Mouse (Mus musculus) heart, embryonic 15.5 days (tissue): ENCODE measurements around the gene St3gal5. TPM values are rescaled to one million over a fixed set of nuclear protein-coding genes. Genes with fewer than 3 reads are reported as not detected.
A peak's percentile ranks its signal among the peaks of the same experiment; 100 is the strongest.

Experiments used
- ATAC-seq: fragments of 200-750 bp; cut with Nextera tagmentation; replicated peaks from 2 replicates; pipeline ENCODE4 v1.8.0; 2017; ENCODE audit warnings: low read depth, moderate TSS enrichment; ENCODE audit not compliant: insufficient number of reproducible peaks, insufficient read depth, low FRiP score
- H3K27ac ChIP-seq: fragments of 300-500 bp; sonication (generic); 2 replicates; pipeline ENCODE4 v1.5.1; 2015; ENCODE audit warnings: mild to moderate bottlenecking, inconsistent platforms
- H3K27me3 ChIP-seq: fragments of 300-500 bp; sonication (generic); 2 replicates; pipeline ENCODE4 v1.6.1; 2015; ENCODE audit warnings: inconsistent platforms
- H3K36me3 ChIP-seq: fragments of 300-500 bp; sonication (generic); 2 replicates; pipeline ENCODE4 v1.6.1; 2015; ENCODE audit warnings: mild to moderate bottlenecking, inconsistent platforms
- H3K4me1 ChIP-seq: fragments of 300-500 bp; sonication (generic); replicated peaks from 2 replicates; pipeline ENCODE4 v1.6.1; 2015; ENCODE audit warnings: inconsistent platforms
- H3K4me2 ChIP-seq: fragments of 300-500 bp; sonication (generic); 2 replicates; pipeline ENCODE4 v1.6.1; 2015; ENCODE audit warnings: inconsistent platforms, mild to moderate bottlenecking, moderate library complexity
- H3K4me3 ChIP-seq: fragments of 300-500 bp; sonication (generic); 2 replicates; pipeline ENCODE4 v1.5.1; 2015; ENCODE audit warnings: mild to moderate bottlenecking, inconsistent platforms
- H3K9ac ChIP-seq: fragments of 300-500 bp; sonication (generic); 2 replicates; pipeline ENCODE4 v1.6.1; 2015; ENCODE audit warnings: mild to moderate bottlenecking, inconsistent platforms
- H3K9me3 ChIP-seq: fragments of 300-500 bp; sonication (generic); replicated peaks from 2 replicates; pipeline ENCODE4 v1.6.1; 2016; ENCODE audit warnings: inconsistent platforms
- WGBS: fragments of 180-500 bp; shearing (Covaris S2); methylation state at CpG from one replicate; pipeline ENCODE4 v1.1.7; 2015; ENCODE audit warnings: mixed read lengths; 5-methylcytosine and 5-hydroxymethylcytosine counted together
- polyA plus RNA-seq: library from polyadenylated mRNA; unstranded; fragments of >200 nt; fragmentation: Nextera tagmentation; extraction: Ambion mirVana; gene quantifications from 2 replicates; pipeline ENCODE4 v1.2.1, GENCODE M21; 2015

Gene St3gal5
- polyA plus RNA-seq, 1 experiment from 2014 or later: 43.3 TPM

- WGBS: 4% methylated on average over 15 of the region's 15 CpGs
- H3K4me1 ChIP-seq: peaks cover 56% of the 10 kb centered on the region
Measured at GRCm38 (mm10) chr6:72098021-72098655, 746 bp downstream of the St3gal5 start.

GRCm38 (mm10) chr6:72098691-72099090 is 1.3 kb downstream of the St3gal5 start:
- ATAC-seq: no peak
- H3K27ac ChIP-seq: 0 out of 2 replicates have a peak overlapping the region, but pooled peaks have one; percentile 22
- H3K4me2 ChIP-seq: peak overlapping the region; percentile 95
- no peaks in the 10 kb centered on the region for H3K9me3 ChIP-seq
- peaks cover 56% of the 10 kb centered on the region for H3K4me1 ChIP-seq
- no peaks in the 10 kb centered on the region for H3K36me3 ChIP-seq
- peak overlapping the region; percentile 80 for H3K4me3 ChIP-seq
- WGBS: 33% methylated on average over 2 of the region's 2 CpGs
- H3K9ac ChIP-seq: no peak overlapping the region
- H3K27me3 ChIP-seq: no peaks in the 10 kb centered on the region

More at GRCm38 (mm10) chr6:72098021-72098655, 746 bp downstream of the St3gal5 start:
- Histone ChIP-seq H3K27me3 (no peaks in the 10 kb centered on the region), H3K27ac (peak overlapping the region; percentile 84), H3K36me3 (no peaks in the 10 kb centered on the region), H3K9ac (peak overlapping the region; percentile 83), H3K4me3 (peak overlapping the region; percentile 80), H3K4me2 (peak overlapping the region; percentile 95), H3K9me3 (no peaks in the 10 kb centered on the region)
- ATAC-seq: no peak

DNA sequence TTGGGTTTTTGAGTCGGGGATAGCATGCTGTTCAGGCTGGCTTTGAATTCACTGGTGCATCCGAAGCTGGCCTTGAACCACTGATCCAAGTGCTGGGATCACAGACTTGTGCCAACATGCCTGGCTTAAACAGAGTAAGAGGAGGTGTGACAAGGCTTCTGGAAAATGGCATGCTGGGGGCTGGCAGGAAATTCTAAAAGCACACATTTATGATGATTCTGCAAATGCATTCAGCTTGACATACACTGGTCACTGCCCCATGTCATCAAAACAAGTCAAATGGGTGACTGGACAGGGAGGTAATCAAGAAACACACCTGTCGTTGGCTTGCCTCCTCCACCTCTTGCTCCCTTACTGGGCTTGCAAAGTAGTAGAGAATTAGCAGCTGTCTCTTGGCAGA is 1.9 kb downstream of the St3gal5 start:
- Histone ChIP-seq H3K9me3 (no peaks in the 10 kb centered on the region), H3K4me3 (peak overlapping the region; percentile 80), H3K4me2 (peak overlapping the region; percentile 95), H3K9ac (no peak overlapping the region), H3K36me3 (no peaks in the 10 kb centered on the region), H3K27me3 (no peaks in the 10 kb centered on the region), H3K27ac (no peak overlapping the region), H3K4me1 (peaks cover 56% of the 10 kb centered on the region)
- 70% methylated on average over 3 of the region's 3 CpGs for whole genome bisulfite sequencing
- ATAC-seq: no peak

- H3K27ac ChIP-seq: no peak overlapping the region
- no peaks in the 10 kb centered on the region for H3K36me3 ChIP-seq
- H3K9ac ChIP-seq: no peak overlapping the region
- peaks cover 56% of the 10 kb centered on the region for H3K4me1 ChIP-seq
- 85% methylated on average over 5 of the region's 5 CpGs for WGBS
- H3K9me3 ChIP-seq: no peaks in the 10 kb centered on the region
- no peak overlapping the region; the same call in 1 of the 2 replicates for H3K4me2 ChIP-seq
- H3K4me3 ChIP-seq: no peak overlapping the region
- H3K27me3 ChIP-seq: no peaks in the 10 kb centered on the region
- no peak for ATAC-seq
Measured at GRCm38 (mm10) chr6:72100171-72100570, 2.8 kb downstream of the St3gal5 start.

DNA sequence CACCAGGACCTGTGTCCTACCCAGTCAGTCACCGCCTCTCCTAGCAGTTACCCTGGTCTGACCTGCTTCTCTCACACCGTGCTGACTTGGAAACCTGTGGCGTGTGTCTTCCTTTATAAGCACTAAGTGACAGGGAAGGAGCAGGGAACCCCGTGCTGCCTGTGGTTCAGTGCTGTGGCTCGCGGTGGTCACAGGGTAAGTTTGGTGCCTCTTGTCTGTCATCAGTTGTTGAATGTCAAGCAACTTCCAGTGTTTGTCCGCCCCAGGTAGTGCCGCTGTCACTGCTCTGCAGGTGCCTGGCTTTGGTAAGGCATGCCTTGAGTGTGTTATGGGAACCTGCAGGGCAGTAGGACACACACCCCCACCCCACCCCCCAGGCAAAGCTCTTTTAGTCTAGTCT is 3.5 kb downstream of the St3gal5 start:
- H3K27ac ChIP-seq: no peak overlapping the region
- H3K4me1 ChIP-seq: peaks cover 50% of the 10 kb centered on the region
- H3K9ac ChIP-seq: no peak overlapping the region
- ATAC-seq: no peak
- no peaks in the 10 kb centered on the region for H3K36me3 ChIP-seq
- no peak overlapping the region for H3K4me2 ChIP-seq
- no peaks in the 10 kb centered on the region for H3K27me3 ChIP-seq
- H3K4me3 ChIP-seq: no peak overlapping the region
- 47% methylated on average over 8 of the region's 8 CpGs for WGBS
- no peaks in the 10 kb centered on the region for H3K9me3 ChIP-seq

DNA sequence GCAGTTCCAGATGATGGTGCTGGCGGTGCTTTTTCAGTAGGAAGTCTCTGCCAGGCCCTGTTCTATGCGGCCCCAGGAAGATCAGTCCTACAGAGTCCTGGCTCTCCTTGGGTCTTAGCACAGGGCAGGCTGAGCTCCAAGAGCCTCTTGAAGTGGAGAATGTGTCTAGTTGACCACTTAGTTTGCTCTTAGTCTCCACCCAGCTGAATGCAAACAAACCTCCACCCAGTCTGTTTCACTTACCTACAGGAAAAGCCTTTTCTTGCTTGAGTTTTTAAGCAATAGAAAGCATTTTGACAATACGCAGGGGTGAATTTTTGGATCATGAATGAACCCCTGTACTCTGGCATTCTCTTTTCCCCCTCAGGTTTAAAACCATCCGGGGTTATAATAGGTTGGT is 4.0 kb downstream of the St3gal5 start:
- Histone ChIP-seq H3K4me2 (no peak overlapping the region), H3K9me3 (no peaks in the 10 kb centered on the region), H3K36me3 (no peaks in the 10 kb centered on the region), H3K4me1 (peaks cover 47% of the 10 kb centered on the region), H3K27ac (no peak overlapping the region), H3K9ac (no peak overlapping the region), H3K27me3 (no peaks in the 10 kb centered on the region), H3K4me3 (no peak overlapping the region)
- ATAC-seq: no peak
- WGBS: 59% methylated on average over 4 of the region's 4 CpGs

DNA sequence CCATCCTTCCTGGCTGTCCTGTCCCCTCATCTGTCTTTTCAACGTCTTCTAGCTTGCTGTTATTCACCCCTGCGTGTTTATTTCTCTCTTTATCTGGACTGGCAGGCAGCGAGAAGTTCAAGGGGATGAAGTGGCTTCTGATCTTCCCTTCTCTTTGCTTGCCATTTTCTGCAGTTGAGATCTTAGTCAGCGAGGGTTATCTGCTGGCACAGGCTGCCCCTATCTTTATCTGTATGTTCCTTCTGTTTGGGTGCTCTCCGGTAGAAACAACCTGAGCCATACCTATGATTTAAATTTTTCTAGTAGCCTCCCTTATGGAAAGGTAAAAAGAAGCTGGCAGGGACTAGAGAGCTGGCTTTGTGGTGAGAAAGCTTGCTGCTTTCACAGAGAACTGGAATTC is 4.7 kb downstream of the St3gal5 start:
- Histone ChIP-seq H3K4me3 (no peak overlapping the region), H3K9me3 (no peaks in the 10 kb centered on the region), H3K27me3 (no peaks in the 10 kb centered on the region), H3K4me1 (peaks cover 44% of the 10 kb centered on the region), H3K27ac (no peak overlapping the region), H3K9ac (no peak overlapping the region), H3K36me3 (no peaks in the 10 kb centered on the region), H3K4me2 (no peak overlapping the region)
- 35% methylated on average over 5 of the region's 5 CpGs for WGBS
- no peak for ATAC-seq

- Histone ChIP-seq H3K9ac (no peak overlapping the region), H3K27me3 (no peaks in the 10 kb centered on the region), H3K4me3 (no peak overlapping the region), H3K9me3 (no peaks in the 10 kb centered on the region), H3K4me2 (no peak overlapping the region), H3K27ac (no peak overlapping the region), H3K4me1 (peaks cover 47% of the 10 kb centered on the region), H3K36me3 (no peaks in the 10 kb centered on the region)
- WGBS: 48% methylated on average over 7 of the region's 7 CpGs
- ATAC-seq: no peak
Measured at GRCm38 (mm10) chr6:72104534-72104933, 7.1 kb downstream of the St3gal5 start.

- Histone ChIP-seq H3K36me3 (no peaks in the 10 kb centered on the region), H3K27ac (no peak overlapping the region), H3K9me3 (no peaks in the 10 kb centered on the region), H3K9ac (no peak overlapping the region), H3K4me2 (no peak overlapping the region), H3K4me1 (peaks cover 31% of the 10 kb centered on the region), H3K27me3 (no peaks in the 10 kb centered on the region), H3K4me3 (no peak overlapping the region)
- 39% methylated on average over 14 of the region's 14 CpGs for WGBS
- no peak for ATAC-seq
Measured at GRCm38 (mm10) chr6:72108941-72109892, 11.8 kb downstream of the St3gal5 start.

DNA sequence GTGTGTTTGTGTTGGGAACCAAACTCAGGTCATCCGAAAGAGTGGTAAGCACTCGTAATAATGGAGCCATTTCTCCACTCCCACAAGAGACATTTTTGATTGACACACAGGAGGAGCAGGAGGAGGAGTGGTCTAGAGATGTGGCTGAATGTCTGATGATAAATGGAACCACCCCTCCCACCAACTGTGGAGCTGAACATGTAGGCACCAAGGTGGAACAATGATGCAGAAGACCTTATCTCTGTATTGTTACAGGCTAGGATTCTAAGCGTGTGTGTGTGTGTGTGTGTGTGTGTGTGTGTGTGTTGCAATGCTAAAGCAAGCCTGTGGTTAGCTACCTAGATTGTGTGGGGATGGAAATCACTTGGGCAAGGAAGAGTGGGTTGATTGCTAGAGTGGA is 13.2 kb downstream of the St3gal5 start:
- Histone ChIP-seq H3K27me3 (no peaks in the 10 kb centered on the region), H3K4me1 (peaks cover 39% of the 10 kb centered on the region), H3K4me3 (no peak overlapping the region), H3K27ac (no peak overlapping the region), H3K4me2 (no peak overlapping the region), H3K9ac (no peak overlapping the region), H3K9me3 (no peaks in the 10 kb centered on the region), H3K36me3 (no peaks in the 10 kb centered on the region)
- no peak for ATAC-seq
- 82% methylated on average over 3 of the region's 3 CpGs for WGBS

- H3K9ac ChIP-seq: no peak overlapping the region
- peaks cover 38% of the 10 kb centered on the region for H3K4me1 ChIP-seq
- H3K27me3 ChIP-seq: no peaks in the 10 kb centered on the region
- H3K27ac ChIP-seq: no peak overlapping the region
- no peak overlapping the region for H3K4me2 ChIP-seq
- H3K4me3 ChIP-seq: no peak overlapping the region
- no peaks in the 10 kb centered on the region for H3K9me3 ChIP-seq
- H3K36me3 ChIP-seq: no peaks in the 10 kb centered on the region
- no peak for ATAC-seq
- WGBS: 39% methylated on average over 6 of the region's 6 CpGs
Measured at GRCm38 (mm10) chr6:72112575-72112974, 15.2 kb downstream of the St3gal5 start.
